Mouse (Mus musculus): Measurements from ENCODE around the gene Gm20532.

GRCm38 (mm10) chr2:26615459-26616124 is 29.2 kb downstream of the Gm20532 start:
- TF ChIP-seq POLR2A (IDR thresholded peaks at IDR 0.05; ENCODE audit: borderline replicate concordance, control insufficient read depth, low read depth, low read length) (no peak), CTCF (IDR thresholded peaks at IDR 0.05; ENCODE audit: control insufficient read depth, insufficient read depth, low read length) (no peak)
